Mouse (Mus musculus) CH12.LX (cell line): Measurements from ENCODE around the gene Golph3.

ENCODE experiments used
- CTCF ChIP-seq, 2 experiments: IDR thresholded peaks in 1 of 2; conservative IDR thresholded peaks in 1 of 2; 2 replicates each; pipeline ENCODE4 v1.5.1; 2011 to 2012; ENCODE audit warnings: low read depth in 2 of 2, low read length in 2 of 2, improper control_type of control experiment in 1 of 2, inconsistent platforms in 1 of 2, mild to moderate bottlenecking in 1 of 2, moderate library complexity in 1 of 2
- EP300 ChIP-seq: IDR thresholded peaks from 2 replicates; pipeline ENCODE4 v1.6.1; 2011; ENCODE audit warnings: low read length, improper control_type of control experiment
- MAFK ChIP-seq: IDR thresholded peaks from 2 replicates; pipeline ENCODE4 v1.6.1; 2011; ENCODE audit warnings: low read length, improper control_type of control experiment; ENCODE audit not compliant: insufficient replicate concordance
- MEF2A ChIP-seq: IDR thresholded peaks from 2 replicates; pipeline ENCODE4 v1.6.1; 2014; ENCODE audit warnings: low read depth, mild to moderate bottlenecking, inconsistent platforms, low read length, improper control_type of control experiment, borderline replicate concordance
- NELFE ChIP-seq: IDR thresholded peaks from 2 replicates; pipeline ENCODE4 v1.6.1; 2011; ENCODE audit warnings: low read depth, low read length, improper control_type of control experiment
- NRF1 ChIP-seq: IDR thresholded peaks from 2 replicates; pipeline ENCODE4 v1.6.1; 2014; ENCODE audit warnings: low read depth, mild to moderate bottlenecking, inconsistent platforms, low read length, improper control_type of control experiment, moderate library complexity
- POLR2A ChIP-seq: IDR thresholded peaks from 2 replicates; pipeline ENCODE4 v1.6.1; 2011; ENCODE audit warnings: low read depth, mild to moderate bottlenecking, improper control_type of control experiment, low read length
- RAD21 ChIP-seq: IDR thresholded peaks from 2 replicates; pipeline ENCODE4 v1.6.1; 2011; ENCODE audit warnings: low read depth, mild to moderate bottlenecking, low read length, improper control_type of control experiment, moderate library complexity
- TCF12 ChIP-seq: IDR thresholded peaks from 2 replicates; pipeline ENCODE4 v1.6.1; 2014; ENCODE audit warnings: low read depth, mild to moderate bottlenecking, inconsistent platforms, low read length, improper control_type of control experiment
- ZC3H11A ChIP-seq: IDR thresholded peaks from 2 replicates; pipeline ENCODE4 v1.6.1; 2012; ENCODE audit warnings: low read depth, mild to moderate bottlenecking, inconsistent platforms, low read length, improper control_type of control experiment
- ZMIZ1 ChIP-seq: IDR thresholded peaks from 2 replicates; pipeline ENCODE4 v1.6.1; 2012; ENCODE audit warnings: low read depth, mild to moderate bottlenecking, inconsistent platforms, low read length, improper control_type of control experiment

DNA sequence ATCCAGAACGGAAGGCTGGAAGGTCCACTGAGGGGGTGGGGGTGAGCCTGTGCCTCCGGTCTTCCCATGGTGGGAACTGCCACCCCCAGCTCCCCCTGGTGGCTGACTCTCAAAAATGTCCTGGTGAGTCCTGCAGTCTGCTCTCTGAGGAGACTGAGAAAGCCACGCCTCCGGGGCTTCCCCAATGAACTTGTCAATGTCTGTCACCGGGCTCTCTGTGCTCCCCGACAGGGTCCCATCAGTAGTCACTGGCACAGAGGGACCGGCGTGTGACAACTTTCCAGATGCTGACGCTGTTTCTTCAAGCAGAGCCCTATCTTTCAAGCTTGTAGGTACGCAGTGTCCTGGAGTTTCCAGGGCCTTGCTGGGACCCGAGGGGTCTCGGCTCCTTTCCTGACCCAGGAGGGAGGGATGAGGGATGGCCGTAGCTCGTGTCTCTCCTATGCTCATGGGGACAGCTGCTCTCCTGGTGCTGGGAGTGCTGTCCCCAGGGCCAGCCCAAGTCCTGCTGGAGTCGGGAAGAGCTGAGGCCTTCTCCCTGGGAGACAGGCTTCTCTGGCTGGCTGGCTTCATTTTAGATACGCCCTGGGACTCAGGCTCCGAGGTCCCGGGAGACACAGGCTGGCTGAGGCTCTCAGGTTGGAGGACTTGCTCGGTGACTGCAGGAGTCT is 54.5 kb downstream of the Golph3 start:
- TF ChIP-seq MEF2A (no peak; the same call in 1 of the 2 replicates), CTCF (conservative IDR thresholded peaks at IDR 0.05 in 1 of 2, IDR thresholded peaks at IDR 0.05 in 1 of 2; ENCODE audit: low read depth in 2 of 2, low read length in 2 of 2) (peak; percentile 60 to 83; a peak in 3 of 4 replicates), MAFK (no peak), NELFE (no peak), POLR2A (no peak), EP300 (no peak), NRF1 (no peak), TCF12 (no peak), RAD21 (peak; percentile 51), ZC3H11A (no peak; the same call in 1 of the 2 replicates), ZMIZ1 (no peak)
